Mouse (Mus musculus) common myeloid progenitor, adult 5-6 weeks (primary cell): ENCODE results near the gene Brpf1. TPM values are rescaled to one million over a fixed set of nuclear protein-coding genes. Genes with fewer than 3 reads are reported as not detected.
"Not testable (repeated sequence)": the region's sequence is repeated elsewhere in the genome, so short reads cannot be mapped to it uniquely, and the experiment has no call there.

ENCODE experiments used
- ATAC-seq: replicated peaks from 2 replicates; pipeline ENCODE4 v1.8.0; 2016; ENCODE audit warnings: low read depth, mild to moderate bottlenecking, moderate TSS enrichment, inconsistent platforms; ENCODE audit not compliant: poor library complexity, severe bottlenecking
- total RNA-seq: library from RNA; stranded (forward); fragments of 200-1000, 187-1606 nt; gene quantifications from 2 replicates; pipeline ENCODE4 v1.2.3, GENCODE M21; 2017

Gene Brpf1
- total RNA-seq, 1 experiment from 2014 or later: 35.7 TPM

GRCm38 (mm10) chr6:113302258-113302657 is 4.7 kb upstream of the Brpf1 start:
- peak; percentile 39 for ATAC-seq

- peak; percentile 80 for ATAC-seq
Measured at GRCm38 (mm10) chr6:113306322-113306985, 483 bp upstream of the Brpf1 start.

- peak; percentile 17 for ATAC-seq
Measured at GRCm38 (mm10) chr6:113307481-113308121, 664 bp downstream of the Brpf1 start.

GRCm38 (mm10) chr6:113308141-113308540 is 1.2 kb downstream of the Brpf1 start:
- no peak for ATAC-seq

GRCm38 (mm10) chr6:113315972-113316371 is 9.0 kb downstream of the Brpf1 start:
- no peak for ATAC-seq

DNA sequence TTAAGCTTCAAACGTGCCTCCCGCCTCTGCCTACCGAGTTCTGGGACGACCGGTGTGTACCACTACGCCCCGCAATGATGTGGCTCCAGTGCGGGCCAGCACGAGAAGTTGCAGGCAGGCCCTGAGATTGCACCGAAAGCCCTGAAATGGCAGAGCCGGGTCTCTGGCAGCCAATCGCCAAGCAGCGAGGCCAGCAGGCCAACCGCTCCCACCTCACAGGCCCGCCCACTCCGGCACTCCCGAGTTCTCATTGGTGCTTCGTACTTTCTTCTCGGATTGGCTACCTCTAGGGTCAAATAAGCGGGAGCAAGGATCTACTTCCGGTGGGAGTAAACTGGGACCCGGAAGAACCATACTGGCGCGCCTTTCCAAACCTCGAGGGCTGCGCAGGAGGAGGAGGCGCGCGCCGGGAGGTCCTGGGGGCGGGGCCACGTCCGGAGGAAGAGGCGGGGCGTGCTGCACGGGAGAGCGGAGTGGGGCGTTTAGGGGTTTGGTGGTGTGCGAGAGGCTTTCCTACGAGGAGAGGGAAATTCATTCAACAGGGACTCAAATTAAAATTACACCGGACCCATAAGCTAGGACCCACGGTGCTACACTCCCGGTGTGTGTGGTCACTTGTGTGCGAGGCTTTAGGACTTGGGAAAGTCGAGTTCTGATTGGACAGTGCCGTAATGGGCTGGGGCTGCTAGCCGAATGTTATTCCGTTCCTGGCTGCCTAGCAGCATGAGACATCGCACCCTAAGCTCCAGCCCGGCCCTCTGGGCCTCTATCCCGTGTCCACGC is 19.8 kb downstream of the Brpf1 start, which contains the start of gene Ogg1:
Ogg1 (plus strand) TSS at position 440 of the 783 bp plus-strand sequence.
- peak; percentile 87 for ATAC-seq

DNA sequence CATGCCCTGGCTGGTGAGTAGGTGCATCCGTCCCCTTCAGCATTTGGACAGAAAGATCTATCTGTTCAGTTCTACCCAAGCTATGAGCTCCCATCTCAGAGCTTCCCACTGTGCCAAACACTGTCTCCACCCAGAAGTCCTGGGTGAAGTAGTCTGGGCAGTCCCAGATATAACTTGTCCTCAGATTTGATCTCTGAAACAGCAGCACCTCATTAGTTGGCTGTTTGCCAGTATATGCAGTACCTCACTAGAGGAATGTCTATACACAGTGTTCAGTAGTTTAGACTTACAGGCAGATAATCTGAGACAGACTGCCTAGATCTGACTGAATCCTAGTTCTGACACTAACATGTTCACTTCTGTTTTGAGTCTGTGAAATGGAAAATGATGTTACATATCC is 22.5 kb downstream of the Brpf1 start:
- no peak for ATAC-seq

DNA sequence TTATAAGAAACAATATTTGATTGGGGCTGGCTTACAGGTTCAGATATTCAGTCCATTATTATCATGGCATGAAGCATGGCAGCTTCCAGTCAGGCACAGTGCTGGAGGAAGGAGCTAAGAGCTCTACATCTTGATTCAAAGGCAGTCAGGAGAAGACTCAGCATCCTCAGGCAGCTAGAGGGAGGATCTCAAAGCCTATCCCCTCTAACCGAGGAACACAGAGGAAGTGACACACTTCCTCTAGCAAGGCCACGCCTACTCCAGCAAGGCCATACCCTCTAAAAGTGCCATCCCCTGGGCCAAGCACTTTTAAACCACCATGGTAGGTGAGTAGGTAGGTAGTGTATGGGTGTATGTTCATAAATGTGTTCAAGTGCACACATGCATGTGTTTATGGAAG is 23.6 kb downstream of the Brpf1 start:
- ATAC-seq: peak; percentile 68

GRCm38 (mm10) chr6:113331721-113332120 is 24.8 kb downstream of the Brpf1 start:
- no peak for ATAC-seq

- ATAC-seq: not testable (repeated sequence)
Measured at GRCm38 (mm10) chr6:113332734-113333133, 25.8 kb downstream of the Brpf1 start.

DNA sequence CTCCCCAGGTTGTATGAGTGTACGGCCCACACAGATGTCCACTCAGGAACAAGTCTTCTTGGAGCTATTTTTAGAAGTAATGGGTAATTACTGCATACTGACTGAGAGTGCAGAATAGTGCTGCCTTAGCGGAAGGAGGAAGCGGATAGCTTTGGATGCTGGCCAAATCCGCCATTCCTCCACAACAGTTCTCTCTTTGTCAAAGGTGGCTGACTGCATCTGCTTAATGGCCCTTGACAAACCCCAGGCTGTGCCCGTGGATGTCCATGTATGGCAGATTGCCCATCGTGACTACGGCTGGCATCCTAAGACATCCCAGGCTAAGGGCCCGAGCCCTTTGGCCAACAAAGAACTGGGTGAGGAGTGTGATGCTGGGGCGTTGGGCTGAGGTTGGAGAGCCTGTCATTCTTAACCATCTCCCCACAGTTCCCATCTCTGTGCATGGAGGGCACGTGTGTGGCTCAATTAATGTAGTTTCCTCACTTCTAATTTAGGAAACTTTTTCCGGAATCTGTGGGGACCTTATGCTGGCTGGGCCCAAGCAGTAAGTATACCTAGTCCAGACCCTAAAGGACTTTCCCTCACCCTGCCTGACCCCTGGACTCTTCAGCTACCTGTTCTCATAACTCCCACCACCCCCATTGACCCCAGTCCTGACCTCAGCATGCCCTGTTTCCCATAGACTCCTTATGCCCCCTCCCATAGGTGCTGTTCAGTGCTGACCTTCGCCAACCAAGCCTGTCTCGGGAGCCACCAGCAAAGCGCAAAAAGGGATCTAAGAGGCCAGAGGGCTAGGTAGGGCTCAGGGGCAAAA is 26.4 kb downstream of the Brpf1 start:
- ATAC-seq: no peak

DNA sequence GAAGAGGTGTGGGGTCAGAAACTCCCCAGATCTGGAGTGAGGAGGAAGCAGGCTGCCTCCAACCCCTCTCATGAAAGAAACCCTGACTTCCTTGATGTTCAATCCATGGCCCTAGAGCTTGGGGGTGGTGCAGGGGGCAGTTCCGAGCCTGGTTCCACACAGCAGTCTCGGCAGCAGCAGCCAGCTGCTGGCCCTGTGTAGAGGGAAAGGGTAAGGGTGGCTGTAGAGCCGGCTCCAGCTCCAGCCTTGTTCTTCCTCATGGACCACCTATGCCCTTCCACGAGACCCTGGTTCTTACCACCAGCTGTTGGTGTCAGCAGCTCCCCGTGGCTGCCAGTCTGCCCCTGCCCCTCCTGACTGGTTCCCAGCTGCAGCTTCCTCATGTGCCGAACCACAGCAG is 27.3 kb downstream of the Brpf1 start:
- ATAC-seq: no peak

DNA sequence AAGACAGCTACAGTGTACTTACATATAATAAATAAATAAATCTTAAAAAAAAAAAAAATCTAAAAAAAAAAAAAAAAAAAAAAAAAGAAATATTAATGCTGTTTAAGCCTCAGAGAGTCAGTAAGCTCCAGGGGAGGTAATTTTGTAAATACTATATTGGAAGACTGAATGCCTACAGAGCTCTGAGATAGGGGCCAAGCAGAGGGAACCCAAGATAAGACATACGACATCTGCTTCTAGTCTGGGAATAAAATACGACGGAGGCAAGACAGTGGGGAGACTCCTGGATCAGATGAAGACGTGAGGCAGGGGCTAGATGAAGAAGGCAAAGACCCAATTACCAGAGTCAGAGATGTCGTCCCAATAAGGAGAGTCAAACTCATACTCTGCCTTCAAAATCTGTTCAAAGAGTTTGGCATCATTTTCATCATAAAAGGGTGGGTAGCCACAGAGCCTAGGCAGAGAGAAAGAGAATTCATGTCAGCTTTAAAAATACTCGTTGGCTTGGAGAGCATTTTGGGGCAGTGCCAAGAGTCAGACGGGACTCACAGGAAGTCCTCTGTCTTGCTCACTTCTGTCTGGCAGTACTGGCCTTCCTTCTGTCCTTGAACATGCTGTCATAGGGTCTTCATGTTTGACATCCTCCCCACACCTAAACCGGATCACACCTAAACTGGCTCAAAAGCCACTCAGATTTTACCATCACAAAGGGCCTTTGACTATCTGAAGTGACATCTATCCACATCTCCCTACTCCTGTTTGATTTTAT is 30.1 kb downstream of the Brpf1 start:
- ATAC-seq: 0 out of 2 replicates have a peak, but pooled peaks have one; percentile 13

GRCm38 (mm10) chr6:113341574-113341973 is 34.6 kb downstream of the Brpf1 start:
- ATAC-seq: peak; percentile 48

- ATAC-seq: 0 out of 2 replicates have a peak, but pooled peaks have one; percentile 19
Measured at GRCm38 (mm10) chr6:113342297-113342696, 35.4 kb downstream of the Brpf1 start.

- peak; percentile 83 for ATAC-seq
Measured at GRCm38 (mm10) chr6:113343177-113344092, 36.5 kb downstream of the Brpf1 start, which contains the start of gene Camk1. Gene Camk1 (minus strand): TSS chr6:113343984.

- no peak for ATAC-seq
Measured at GRCm38 (mm10) chr6:113344321-113344720, 37.4 kb downstream of the Brpf1 start.

- ATAC-seq: no peak
Measured at GRCm38 (mm10) chr6:113346897-113347296, 40.0 kb downstream of the Brpf1 start.
